Mouse (Mus musculus) brain, embryonic 18.5 days (tissue): Measurements from ENCODE around the gene Sult2a4.
"Not testable (repeated sequence)": the region's sequence is repeated elsewhere in the genome, so short reads cannot be mapped to it uniquely, and the experiment has no call there.

Experiments used
- DNase-seq: peaks from one replicate; pipeline ENCODE4 v3.0.0-alpha.2; 2012; ENCODE audit warnings: low read depth, low spot score

The Sult2a4 gene

DNA sequence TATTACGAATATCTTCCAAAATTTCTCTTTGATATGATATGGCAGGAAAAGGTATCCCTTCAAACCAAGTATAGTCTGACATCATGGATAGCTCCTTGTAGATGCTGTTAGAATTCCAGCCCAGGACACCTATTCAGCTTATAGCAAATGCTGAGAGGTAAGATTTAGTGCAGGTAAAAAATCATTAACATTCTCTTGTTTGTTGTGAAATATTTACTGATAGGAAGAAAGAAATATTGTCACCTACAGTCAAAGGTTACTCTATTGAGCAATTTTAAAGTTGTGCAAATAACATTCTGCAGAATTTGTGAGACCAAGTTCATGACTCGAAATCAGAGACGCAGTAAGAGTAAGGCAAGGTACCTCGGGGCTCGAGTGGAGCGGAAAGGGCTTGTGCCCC is at the start of gene Sult2a4:
TSS of gene Sult2a4 (minus strand) at position 101 of the 400 bp plus-strand sequence.
- DNase-seq: not testable (repeated sequence)

DNA sequence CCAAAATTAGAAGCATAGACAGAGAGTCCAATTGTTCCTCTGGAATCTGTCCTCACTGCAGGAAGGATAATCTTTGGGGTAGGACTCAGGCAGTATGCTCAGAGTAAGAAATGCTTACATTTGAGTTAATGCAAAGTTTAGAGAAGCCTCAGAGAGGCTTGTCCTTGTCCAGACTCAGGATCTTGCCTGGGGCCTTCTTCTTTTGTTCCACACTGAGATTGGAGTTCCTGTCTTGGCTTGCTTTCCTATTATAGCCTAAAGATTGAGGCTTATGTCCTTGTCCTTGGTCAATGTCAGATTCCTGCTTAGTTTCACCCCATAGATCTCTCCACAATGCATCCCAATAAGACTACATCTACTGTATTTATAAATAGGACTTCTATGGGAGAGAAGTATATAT is 41.4 kb upstream of the Sult2a4 start:
- not testable (repeated sequence) for DNase-seq

DNA sequence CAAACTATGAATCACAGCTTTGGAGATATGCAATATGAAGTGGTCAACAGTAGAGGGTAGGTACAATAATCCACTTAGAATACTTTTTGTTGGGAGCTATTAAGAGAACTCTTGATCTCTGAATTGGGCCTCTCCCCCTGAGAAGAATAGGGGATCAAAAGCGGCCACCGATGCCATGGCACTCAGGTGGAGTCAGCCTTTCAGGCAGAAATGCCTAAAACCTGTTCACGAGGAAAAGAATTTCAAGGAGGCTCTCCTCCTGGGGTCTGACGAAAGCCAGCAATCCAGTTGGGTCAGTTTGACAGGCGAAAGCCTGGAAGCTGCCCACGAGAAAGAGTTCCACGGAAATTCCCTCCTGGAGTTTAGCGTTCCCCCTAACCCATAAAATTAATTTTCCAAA is 23.7 kb upstream of the Sult2a4 start:
- no peak for DNase-seq

DNA sequence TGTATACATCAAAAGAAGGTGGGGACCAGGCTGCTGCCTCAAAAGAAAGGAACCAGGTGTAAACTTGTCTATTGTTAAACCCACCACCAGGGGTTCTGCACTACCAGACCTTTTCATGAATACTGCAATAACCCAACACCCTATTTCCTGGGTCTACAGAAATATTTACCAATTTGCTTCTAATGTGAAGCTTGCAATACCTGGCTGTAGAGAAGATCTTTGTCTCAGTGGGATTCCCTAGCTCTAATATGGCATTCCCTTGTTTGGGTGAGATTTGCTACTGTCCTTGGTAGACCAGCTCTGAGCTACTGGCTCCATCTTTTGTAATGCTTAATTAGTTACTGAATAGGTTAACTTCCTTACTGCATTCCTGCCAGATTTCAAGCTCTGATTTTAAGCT is 21.3 kb upstream of the Sult2a4 start:
- DNase-seq: not testable (repeated sequence)
